Mouse (Mus musculus): ENCODE data around the gene R3hcc1l. TPM values are rescaled to one million over a fixed set of nuclear protein-coding genes. Genes with fewer than 3 reads are reported as not detected.

The R3hcc1l gene
- polyA plus RNA-seq, 1 experiment from 2014 or later, result 9.5 TPM

DNA sequence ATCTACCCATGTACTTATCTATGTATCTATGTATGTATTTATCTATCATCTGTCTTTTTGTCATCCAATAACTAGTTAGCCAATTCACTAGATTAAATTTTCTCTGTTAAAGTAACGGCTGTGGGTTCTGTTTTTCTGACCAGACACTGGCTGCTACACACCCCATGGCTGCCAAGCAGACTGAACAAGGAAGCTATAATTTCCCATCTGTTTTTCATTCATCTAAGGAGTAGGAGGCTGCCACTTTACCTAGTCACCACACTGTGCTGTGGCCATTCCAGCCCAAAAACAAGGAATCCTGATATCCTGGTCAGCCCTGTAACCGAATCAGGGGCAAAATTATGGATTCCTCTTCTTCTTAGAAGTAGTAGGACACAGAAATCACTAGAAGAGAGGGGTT, 115.1 kb downstream of the R3hcc1l start:
- Histone ChIP-seq H3K9ac (no peak overlapping the region), H3K4me2 (no peak overlapping the region), H3K9me3 (no peaks in the 10 kb centered on the region), H3K4me3 (no peak overlapping the region), H3K27ac (replicated peaks) (no peak overlapping the region), H3K27me3 (replicated peaks) (peaks cover 29% of the 10 kb centered on the region), H3K36me3 (no peaks in the 10 kb centered on the region), H3K4me1 (peaks cover 13% of the 10 kb centered on the region)
- ATAC-seq (ENCODE audit: extremely low read depth, insufficient number of reproducible peaks, low FRiP score, low TSS enrichment), result no peak
- WGBS, result 71% methylated on average over 2 of the region's 2 CpGs

DNA sequence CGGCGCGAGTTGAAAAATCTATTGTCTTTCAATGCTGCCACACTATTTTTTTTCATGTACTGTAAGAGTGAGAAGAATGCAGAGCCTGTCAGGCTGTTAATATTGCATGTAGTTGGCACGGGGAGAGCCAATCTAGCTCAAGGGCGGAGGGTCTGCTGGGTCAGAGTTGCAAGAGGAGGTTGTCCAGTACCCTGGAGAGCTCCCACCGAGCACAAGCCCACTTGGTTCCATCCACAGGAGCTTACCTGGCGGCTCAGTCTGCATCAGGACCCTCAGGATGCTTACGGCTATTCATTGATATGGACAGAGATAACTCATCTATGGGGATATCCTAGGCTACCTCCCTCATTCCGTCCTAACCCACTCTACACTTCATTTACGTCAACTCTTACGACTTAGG, 118.1 kb downstream of the R3hcc1l start:
- no peak for ATAC-seq (ENCODE audit: extremely low read depth, insufficient number of reproducible peaks, low FRiP score, low TSS enrichment)
- H3K27me3 ChIP-seq (replicated peaks), result peaks cover 23% of the 10 kb centered on the region
- H3K36me3 ChIP-seq, result no peaks in the 10 kb centered on the region
- H3K9me3 ChIP-seq, result no peaks in the 10 kb centered on the region
- H3K4me2 ChIP-seq, result no peak overlapping the region
- no peak overlapping the region for H3K4me3 ChIP-seq
- H3K4me1 ChIP-seq, result peaks cover 9% of the 10 kb centered on the region
- no peak overlapping the region for H3K9ac ChIP-seq
- H3K27ac ChIP-seq (replicated peaks), result no peak overlapping the region
- 39% methylated on average over 11 of the region's 11 CpGs for WGBS

DNA sequence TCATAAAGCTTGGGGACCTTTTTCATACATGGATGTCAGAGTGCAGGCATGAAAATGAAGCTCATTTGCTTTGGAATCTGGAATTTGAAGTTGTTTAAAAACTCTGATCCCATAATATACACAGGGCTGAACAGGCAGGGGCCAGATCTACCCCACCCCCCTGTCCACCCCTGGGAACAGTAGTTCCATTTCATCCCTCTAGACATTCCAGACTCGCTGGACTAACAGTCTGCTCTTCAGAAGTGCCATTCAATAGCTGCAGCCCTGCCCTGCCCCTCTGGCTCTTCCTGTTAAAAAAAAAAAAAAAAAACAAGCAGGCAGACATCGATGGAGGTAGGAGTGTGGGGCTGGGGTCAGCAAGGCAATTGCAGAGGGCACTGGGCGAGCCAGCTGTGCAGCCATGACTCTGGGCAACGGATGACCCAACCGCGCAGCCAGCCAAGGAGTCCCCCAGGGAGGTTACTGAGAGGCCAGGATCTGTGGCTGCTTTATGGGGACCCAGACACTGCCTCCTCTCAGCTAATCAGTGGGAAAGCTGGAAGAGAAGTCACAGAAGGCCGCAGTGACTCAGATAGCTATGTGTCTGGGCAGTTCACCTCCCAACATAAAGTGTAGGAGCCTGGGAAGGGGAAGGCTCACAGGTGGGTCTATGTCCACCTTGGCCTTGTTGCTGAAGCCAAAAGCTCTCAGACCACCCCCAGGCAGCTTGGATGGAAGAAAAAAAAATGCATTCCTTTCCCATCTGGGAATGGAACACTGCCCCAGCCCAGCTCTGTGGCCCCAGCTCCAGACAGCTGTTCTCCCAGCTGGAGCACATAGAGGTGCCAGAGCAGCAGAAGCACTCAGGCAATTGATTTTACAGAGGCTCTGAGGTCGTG, 120.3 kb downstream of the R3hcc1l start:
- H3K9me3 ChIP-seq, result no peaks in the 10 kb centered on the region
- 0 out of 2 replicates have a peak, but pooled peaks cover 6% of the 10 kb centered on the region for H3K4me1 ChIP-seq
- H3K27me3 ChIP-seq (replicated peaks), result peaks cover 7% of the 10 kb centered on the region
- H3K36me3 ChIP-seq, result no peaks in the 10 kb centered on the region
- 39% methylated on average over 8 of the region's 8 CpGs for WGBS
- no peak overlapping the region for H3K4me2 ChIP-seq
- no peak overlapping the region for H3K27ac ChIP-seq (replicated peaks)
- H3K9ac ChIP-seq, result no peak overlapping the region
- no peak overlapping the region for H3K4me3 ChIP-seq
- ATAC-seq (ENCODE audit: extremely low read depth, insufficient number of reproducible peaks, low FRiP score, low TSS enrichment), result no peak

DNA sequence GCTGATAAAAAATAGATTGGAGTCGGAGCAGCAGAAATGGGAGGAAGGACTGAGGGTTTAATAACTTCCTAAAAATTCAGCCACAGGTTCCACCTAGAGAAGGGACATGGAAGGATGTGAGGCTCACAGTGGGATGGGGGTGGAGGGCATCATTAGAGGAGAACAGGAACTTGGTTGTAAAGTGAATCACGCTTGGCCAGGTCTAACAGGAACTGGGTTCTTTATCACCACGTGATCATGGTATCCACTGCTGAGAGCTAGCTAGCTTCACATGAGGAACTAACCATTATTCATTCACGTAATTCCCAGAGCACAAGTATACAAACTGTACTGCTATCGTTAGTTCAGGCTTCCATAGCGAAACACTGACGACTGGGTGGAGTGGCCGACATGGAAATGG, 121.0 kb downstream of the R3hcc1l start:
- Histone ChIP-seq H3K27ac (replicated peaks) (no peak overlapping the region), H3K4me3 (no peak overlapping the region), H3K9ac (no peak overlapping the region), H3K4me2 (no peak overlapping the region), H3K4me1 (0 out of 2 replicates have a peak, but pooled peaks cover 6% of the 10 kb centered on the region), H3K27me3 (replicated peaks) (peaks cover under 1% of the 10 kb centered on the region; the same call in 1 of the 2 replicates), H3K36me3 (no peaks in the 10 kb centered on the region), H3K9me3 (no peaks in the 10 kb centered on the region)
- 58% methylated on average over 8 of the region's 8 CpGs for WGBS
- ATAC-seq (ENCODE audit: extremely low read depth, insufficient number of reproducible peaks, low FRiP score, low TSS enrichment), result no peak

DNA sequence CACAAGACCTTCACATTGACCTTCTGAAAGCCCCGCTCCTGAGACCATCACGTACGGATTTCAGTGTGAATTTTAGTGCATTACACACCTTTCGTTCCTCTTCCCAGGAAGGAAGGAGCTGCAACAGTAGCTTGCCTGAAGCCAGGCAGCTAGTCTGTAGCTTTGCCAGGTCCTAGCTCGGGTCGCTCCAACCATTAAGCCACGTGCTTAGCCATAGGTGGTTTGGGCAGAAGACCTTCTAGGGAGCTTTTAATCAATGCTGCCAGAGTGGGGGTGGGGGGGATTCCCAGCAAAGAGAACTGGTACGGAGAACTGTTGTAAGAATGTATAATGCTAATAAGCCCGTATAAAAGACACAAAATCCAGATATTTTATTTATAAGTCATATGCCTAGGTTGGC, 121.7 kb downstream of the R3hcc1l start:
- no peak for ATAC-seq (ENCODE audit: extremely low read depth, insufficient number of reproducible peaks, low FRiP score, low TSS enrichment)

More for the DNA sequence above, 121.7 kb downstream of the R3hcc1l start:
- Histone ChIP-seq H3K27me3 (replicated peaks) (no peaks in the 10 kb centered on the region; the same call in 1 of the 2 replicates), H3K9me3 (no peaks in the 10 kb centered on the region; the same call in 1 of the 2 replicates), H3K4me1 (0 out of 2 replicates have a peak, but pooled peaks cover 6% of the 10 kb centered on the region), H3K9ac (no peak overlapping the region), H3K4me2 (no peak overlapping the region), H3K27ac (replicated peaks) (no peak overlapping the region), H3K4me3 (no peak overlapping the region), H3K36me3 (no peaks in the 10 kb centered on the region)
- 70% methylated on average over 9 of the region's 9 CpGs for WGBS

Other genes with a start within 250 kb of the R3hcc1l start
- gene Crtac1, start 87.0 kb upstream of the R3hcc1l start, polyA plus RNA-seq (2015; fragmentation: Nextera tagmentation; extraction: Ambion mirVana), result 0.36 and 0.75 TPM in 2 replicates
- 0.12 and 0.27 TPM in 2 replicates for gene Loxl4, start 94.1 kb downstream of the R3hcc1l start, polyA plus RNA-seq (2015; fragmentation: Nextera tagmentation; extraction: Ambion mirVana)
- gene Pyroxd2, start 234.0 kb downstream of the R3hcc1l start, polyA plus RNA-seq (2015; fragmentation: Nextera tagmentation; extraction: Ambion mirVana), result 4.2 and 4.8 TPM in 2 replicates